Mouse (Mus musculus) lung, adult 2 months (tissue): ENCODE measurements around the gene T2.

Experiments
- CTCF ChIP-seq: fragments of 200-500 bp; IDR thresholded peaks from 2 replicates; pipeline ENCODE4 v1.5.1; 2011; ENCODE audit warnings: mild to moderate bottlenecking, low read length, control low read depth; ENCODE audit not compliant: insufficient read depth
- POLR2A ChIP-seq: fragments of 200-500 bp; IDR thresholded peaks from 2 replicates; pipeline ENCODE4 v1.6.1; 2011; ENCODE audit warnings: low read depth, mild to moderate bottlenecking, control low read depth, low read length, borderline replicate concordance; ENCODE audit errors: extremely low read depth

GRCm38 (mm10) chr17:8355692-8356091, at the start of gene T2:
- no peak for TF ChIP-seq CTCF
- no peak for TF ChIP-seq POLR2A
